ENCODE assay signal across 9 mouse cellular contexts in the genomic region with DNA sequence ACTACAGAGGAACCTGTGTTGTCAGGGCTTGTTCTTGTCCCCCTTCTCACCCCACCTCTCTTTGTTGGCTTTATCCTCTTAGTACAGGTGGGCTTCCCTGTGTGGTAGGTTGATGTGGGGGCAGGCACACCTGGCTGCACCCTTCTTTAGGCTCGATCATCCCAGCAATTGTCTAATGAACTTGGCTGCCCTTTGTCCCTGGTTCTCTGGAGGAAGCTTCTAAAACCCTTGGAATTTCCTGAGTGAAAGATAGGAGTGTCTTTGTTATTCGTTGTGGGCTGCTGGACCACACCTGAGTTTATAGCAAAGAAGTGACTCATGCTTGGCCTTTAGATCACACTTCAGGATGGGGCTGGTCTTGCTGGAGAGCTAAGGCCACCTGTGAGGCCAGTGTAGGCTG.
"Had no signal": no experiment of that assay in that cellular context is flagged by ENCODE, and none has a peak within 500 bp of the region (broad histone marks: within the 10 kb centered on the region; RNA-seq: fewer than 3 reads in every experiment).

No protein-coding gene starts in this region.

- DNase-seq: kidney, postnatal 25 days; layer of hippocampus, adult 9-11 months; layer of hippocampus, postnatal 36 days; thymus, postnatal 4 days had no signal

- ATAC-seq: liver, embryonic 12.5 days; midbrain, embryonic 16.5 days had no signal

- H3K9ac ChIP-seq: limb, embryonic 15.5 days; liver, embryonic 12.5 days; lung, embryonic 15.5 days; midbrain, embryonic 12.5 days had no signal

- H3K27ac ChIP-seq: limb, embryonic 15.5 days; liver, embryonic 12.5 days; lung, embryonic 15.5 days; midbrain, embryonic 12.5 days had no signal

- H3K36me3 ChIP-seq: limb, embryonic 15.5 days; liver, embryonic 12.5 days; lung, embryonic 15.5 days; midbrain, embryonic 12.5 days had no signal

- H3K4me2 ChIP-seq: limb, embryonic 15.5 days; liver, embryonic 12.5 days; lung, embryonic 15.5 days; midbrain, embryonic 12.5 days had no signal

- H3K9me3 ChIP-seq: limb, embryonic 15.5 days; liver, embryonic 12.5 days; lung, embryonic 15.5 days; midbrain, embryonic 12.5 days had no signal

- H3K27me3 ChIP-seq: limb, embryonic 15.5 days; liver, embryonic 12.5 days; lung, embryonic 15.5 days; midbrain, embryonic 12.5 days had no signal

- H3K4me3 ChIP-seq: limb, embryonic 15.5 days; liver, embryonic 12.5 days; lung, embryonic 15.5 days; midbrain, embryonic 12.5 days had no signal

- H3K4me1 ChIP-seq: liver, embryonic 12.5 days; midbrain, embryonic 12.5 days had no signal
